ENCODE assay signal across 8 mouse cellular contexts in genomic region chr11:21453308-21454106, GRCm38 (mm10).
DNase-seq lines count a peak whose midpoint lies in the region; TF ChIP-seq lines count a peak whose summit lies in the region.

No protein-coding gene starts in this region.

- H3K4me3 ChIP-seq in gastrocnemius, adult 2 months: no peak overlapping the region

- intact Hi-C loops in gastrocnemius, adult 2 months (cut with DNase I): loop anchor here (2.0 to 10.0 kb wide), 2 partner anchors 145 to 539 kb away; no protein-coding TSS in a partner anchor
- intact Hi-C loops in gastrocnemius, postnatal 36 days (cut with DNase I): no loop called here

- TF ChIP-seq CTCF in gastrocnemius, adult 2 months (IDR thresholded peaks at IDR 0.05): peak; percentile 68

- no peak overlapping the region; the same call in 1 of the 2 replicates for H3K27ac ChIP-seq in gastrocnemius, adult 2 months

- no peak for DNase-seq in gastrocnemius, adult 2 months
- no peak for DNase-seq in gastrocnemius, postnatal 36 days
- DNase-seq in right cerebral cortex, adult 18-20 months: peak; percentile 19
- DNase-seq in right cerebral cortex, postnatal 36 days (ENCODE audit: low spot score in 2 of 2): no peak
- DNase-seq in c-Kit-negative CD71-positive TER-119-positive erythroid progenitor cells, embryonic 14.5 days (ENCODE audit: low read depth, low spot score): peak; percentile 1
- peak; percentile 46 for DNase-seq in kidney, postnatal 10 days
- peak; percentile 75 for DNase-seq in retina, embryonic 14.5 days (ENCODE audit: low spot score)
- DNase-seq in gastrocnemius, adult 8-10 months (ENCODE audit: low spot score in 2 of 2): no peak

Comparison
In these comparisons a context has a peak if more than half of its experiments do, and no peak if none do; other contexts are left out.
1. DNase-seq: peak in right cerebral cortex, adult 18-20 months (single experiment), c-Kit-negative CD71-positive TER-119-positive erythroid progenitor cells, embryonic 14.5 days (single experiment), kidney, postnatal 10 days (single experiment) and retina, embryonic 14.5 days (single experiment); none in gastrocnemius, adult 2 months (single experiment), gastrocnemius, postnatal 36 days (0 of 2), right cerebral cortex, postnatal 36 days (0 of 2) and gastrocnemius, adult 8-10 months (0 of 2).